Mouse (Mus musculus) heart, adult 2 months (tissue): ENCODE results near the gene Ifna11. TPM values are rescaled to one million over a fixed set of nuclear protein-coding genes. Genes with fewer than 3 reads are reported as not detected.

Source experiments
- DNase-seq, 2 experiments: peaks; one replicate each; pipeline ENCODE4 v3.0.0; 2021
- H3K27ac ChIP-seq: fragments of 200-600 bp; 2 replicates; pipeline ENCODE4 v1.8.1; 2022
- H3K27me3 ChIP-seq: fragments of 200-500 bp; 2 replicates; pipeline ENCODE4 v1.6.1; 2012; ENCODE audit warnings: mild to moderate bottlenecking, low read length, inconsistent platforms, mixed read lengths; ENCODE audit not compliant: control insufficient read depth, insufficient read depth
- H3K36me3 ChIP-seq: fragments of 200-500 bp; 2 replicates; pipeline ENCODE4 v1.6.1; 2012; ENCODE audit warnings: low read length, inconsistent platforms; ENCODE audit not compliant: control insufficient read depth, insufficient read depth
- H3K4me1 ChIP-seq: fragments of 200-500 bp; 2 replicates; pipeline ENCODE4 v1.6.1; 2011; ENCODE audit warnings: low read length; ENCODE audit not compliant: control insufficient read depth, insufficient read depth
- H3K4me3 ChIP-seq: fragments of 200-600 bp; 2 replicates; pipeline ENCODE4 v1.8.1; 2022
- H3K79me2 ChIP-seq: fragments of 200-500 bp; replicated peaks from 2 replicates; pipeline ENCODE4 v1.6.1; 2012; ENCODE audit warnings: mild to moderate bottlenecking, inconsistent platforms, low read length, moderate library complexity, mixed read lengths; ENCODE audit not compliant: control insufficient read depth, insufficient read depth
- H3K9ac ChIP-seq: fragments of 200-500 bp; 2 replicates; pipeline ENCODE4 v1.6.1; 2012; ENCODE audit warnings: low read depth, mild to moderate bottlenecking, control low read depth, inconsistent platforms, low read length, mixed read lengths
- CTCF ChIP-seq: fragments of 200-600 bp; IDR thresholded peaks from 2 replicates; pipeline ENCODE4 v1.8.1; 2022; ENCODE audit warnings: antibody characterized with exemption, mild to moderate bottlenecking, moderate library complexity
- EP300 ChIP-seq: fragments of 200-500 bp; IDR thresholded peaks from 2 replicates; pipeline ENCODE4 v1.6.1; 2011; ENCODE audit warnings: low read depth, low read length, control low read depth; ENCODE audit not compliant: insufficient read depth
- POLR2A ChIP-seq: fragments of 200-500 bp; IDR thresholded peaks from 2 replicates; pipeline ENCODE4 v1.6.1; 2011; ENCODE audit warnings: mild to moderate bottlenecking, low read depth, low read length, control low read depth; ENCODE audit not compliant: insufficient read depth
- WGBS: fragments of 180-500 bp; shearing (Covaris S2); methylation state at CpG from one replicate; pipeline ENCODE4 v1.1.7; 2018; 5-methylcytosine and 5-hydroxymethylcytosine counted together
- intact Hi-C: fragments of 180-260 bp; cut with DNase I; formaldehyde crosslinking; loops from one replicate; pipeline ENCODE4 v1.15.1; 2025
- polyA plus RNA-seq: library from polyadenylated mRNA; depleted of rRNA; stranded (reverse); fragments of >200 nt; gene quantifications from 2 replicates; pipeline ENCODE4 v1.2.3, GENCODE M21; 2012
- total RNA-seq, 2 experiments: library from RNA; stranded (reverse); gene quantifications; 2 replicates each; pipeline ENCODE4 v1.2.3; 2021

The Ifna11 gene
- total and polyA plus RNA-seq, 3 experiments, result not detected

GRCm38 (mm10) chr4:88840058-88840457 is 20.3 kb downstream of the Ifna11 start:
- no peak overlapping the region for H3K4me3 ChIP-seq
- TF ChIP-seq CTCF (no peak), EP300 (no peak), POLR2A (no peak)
- no peaks in the 10 kb centered on the region for H3K79me2 ChIP-seq
- WGBS, result 39% methylated on average over 3 of the region's 3 CpGs
- no peaks in the 10 kb centered on the region for H3K4me1 ChIP-seq
- intact Hi-C loops, result no loop called here
- DNase-seq, result no peak
- no peaks in the 10 kb centered on the region for H3K36me3 ChIP-seq
- no peak overlapping the region for H3K27ac ChIP-seq
- H3K27me3 ChIP-seq, result no peaks in the 10 kb centered on the region
- H3K9ac ChIP-seq, result no peak overlapping the region

GRCm38 (mm10) chr4:88841438-88841911 is 21.7 kb downstream of the Ifna11 start, which contains the start of gene Ifna4:
TSS of gene Ifna4 (plus strand) at chr4:88841861.
- no peaks in the 10 kb centered on the region for H3K27me3 ChIP-seq

GRCm38 (mm10) chr4:88845334-88845733 is 25.6 kb downstream of the Ifna11 start:
- Histone ChIP-seq H3K79me2 (no peaks in the 10 kb centered on the region), H3K36me3 (no peaks in the 10 kb centered on the region), H3K4me1 (no peaks in the 10 kb centered on the region), H3K4me3 (no peak overlapping the region), H3K27me3 (no peaks in the 10 kb centered on the region), H3K27ac (no peak overlapping the region), H3K9ac (no peak overlapping the region)
- TF ChIP-seq CTCF, result peak; percentile 31
- no peak for TF ChIP-seq EP300
- DNase-seq, result no peak
- 30% methylated on average over 2 of the region's 2 CpGs for WGBS
- intact Hi-C loops, result no loop called here

More at GRCm38 (mm10) chr4:88841438-88841911, 21.7 kb downstream of the Ifna11 start, which contains the start of gene Ifna4:
- TF ChIP-seq EP300 (no peak), POLR2A (no peak), CTCF (no peak)
- Histone ChIP-seq H3K79me2 (no peaks in the 10 kb centered on the region), H3K4me1 (no peaks in the 10 kb centered on the region), H3K4me3 (no peak within 1 kb of the TSS), H3K27ac (no peak within 1 kb of the TSS), H3K9ac (no peak within 1 kb of the TSS), H3K36me3 (no peaks in the 10 kb centered on the region)
- intact Hi-C loops, result no loop called here
- no peak for DNase-seq
- 50% methylated on average over 2 of the region's 2 CpGs for WGBS

GRCm38 (mm10) chr4:88849698-88850097 is 29.9 kb downstream of the Ifna11 start, which contains the start of gene Ifna1:
TSS of gene Ifna1 (plus strand) at chr4:88850087.
- Histone ChIP-seq H3K27ac (no peak within 1 kb of the TSS), H3K4me3 (no peak within 1 kb of the TSS), H3K36me3 (no peaks in the 10 kb centered on the region), H3K27me3 (no peaks in the 10 kb centered on the region), H3K79me2 (no peaks in the 10 kb centered on the region), H3K4me1 (no peaks in the 10 kb centered on the region), H3K9ac (no peak within 1 kb of the TSS)
- WGBS, result 71% methylated on average over 1 of the region's 1 CpGs
- intact Hi-C loops, result no loop called here
- no peak for DNase-seq
- TF ChIP-seq CTCF (no peak), EP300 (no peak), POLR2A (no peak)

GRCm38 (mm10) chr4:88851026-88851763 is 31.4 kb downstream of the Ifna11 start:
- TF ChIP-seq EP300 (no peak), CTCF (no peak), POLR2A (no peak)
- intact Hi-C loops, result no loop called here
- 61% methylated on average over 4 of the region's 4 CpGs for WGBS
- Histone ChIP-seq H3K79me2 (no peaks in the 10 kb centered on the region), H3K27me3 (no peaks in the 10 kb centered on the region), H3K36me3 (no peaks in the 10 kb centered on the region), H3K4me3 (no peak overlapping the region), H3K4me1 (no peaks in the 10 kb centered on the region), H3K9ac (no peak overlapping the region), H3K27ac (no peak overlapping the region)
- no peak for DNase-seq

- Histone ChIP-seq H3K4me1 (no peaks in the 10 kb centered on the region), H3K9ac (no peak overlapping the region), H3K36me3 (no peaks in the 10 kb centered on the region), H3K4me3 (no peak overlapping the region), H3K27ac (no peak overlapping the region), H3K79me2 (no peaks in the 10 kb centered on the region), H3K27me3 (no peaks in the 10 kb centered on the region)
- intact Hi-C loops, result no loop called here
- no peak for TF ChIP-seq POLR2A
- no peak for TF ChIP-seq EP300
- no peak for TF ChIP-seq CTCF
- no peak for DNase-seq
Measured at GRCm38 (mm10) chr4:88859214-88859613, 39.5 kb downstream of the Ifna11 start.
